Mouse (Mus musculus): ENCODE measurements around the gene Pxmp4.

DNA sequence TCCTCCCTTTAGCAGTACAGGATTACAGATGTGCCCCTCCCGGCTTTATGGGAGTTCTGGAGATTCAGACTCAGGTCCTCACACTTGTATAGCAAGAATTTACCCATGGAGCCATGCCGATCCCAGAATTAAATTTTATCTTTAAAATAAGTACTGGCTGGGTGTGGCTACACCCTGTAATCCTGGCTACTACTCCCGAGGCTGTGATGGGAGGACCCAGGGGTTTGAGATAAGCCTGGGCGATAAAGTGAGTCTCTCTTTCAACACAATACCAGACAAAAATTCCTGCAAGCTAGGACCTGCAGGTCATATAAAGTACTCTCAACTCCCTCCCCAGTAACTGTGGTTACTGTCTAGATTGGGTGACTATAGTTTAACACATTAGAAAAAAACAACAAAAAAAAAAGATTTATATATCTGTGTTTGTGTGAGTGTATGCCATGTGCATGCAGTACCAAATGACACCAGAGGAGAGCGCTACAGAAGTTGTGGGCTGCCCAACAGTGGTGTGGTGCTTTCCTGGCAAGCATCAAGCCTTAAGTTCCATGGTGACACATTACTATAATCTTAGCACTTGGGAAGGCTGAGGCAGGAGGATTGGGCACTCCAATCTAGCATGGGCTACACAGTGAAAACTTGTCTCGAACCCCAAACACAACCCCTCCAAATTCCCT is 39.3 kb upstream of the Pxmp4 start:
- TF ChIP-seq POLR2A (IDR thresholded peaks at IDR 0.05; ENCODE audit: extremely low read depth, insufficient read depth, low read length) (no peak), CTCF (IDR thresholded peaks at IDR 0.05; ENCODE audit: extremely low read depth, insufficient read depth, low read length) (no peak)
